22 mouse cellular contexts compared by ENCODE assay signal in genomic region chr5:31680183-31680582, GRCm38 (mm10). TPM values are rescaled to one million over a fixed set of nuclear protein-coding genes. Genes with fewer than 3 reads are reported as not detected.
A peak's percentile ranks its signal among the peaks of the same experiment; 100 is the strongest.
DNase-seq lines count a peak whose midpoint lies in the region; ATAC-seq and TF ChIP-seq lines count a peak whose summit lies in the region.
"Had no signal": no experiment of that assay in that cellular context is flagged by ENCODE, and none has a peak within 500 bp of the region (broad histone marks: within the 10 kb centered on the region; RNA-seq: fewer than 3 reads in every experiment).

No protein-coding gene starts in this region.

- TF ChIP-seq CTCF in MEL (IDR thresholded peaks at IDR 0.05 in 2 of 3, conservative IDR thresholded peaks at IDR 0.05 in 1 of 3; ENCODE audit: control insufficient read depth in 1 of 3, insufficient read depth in 1 of 3, low read depth in 2 of 3, low read length in 3 of 3, poor library complexity in 1 of 3, severe bottlenecking in 1 of 3), result no peak

- H3K4me3 ChIP-seq in MEL (ENCODE audit: control insufficient read depth in 1 of 2, insufficient read depth in 1 of 2, low read depth in 2 of 2, low read length in 2 of 2), result no peak overlapping the region
- H3K4me3 ChIP-seq in hindbrain, embryonic 10.5 days, result no peak overlapping the region
- H3K4me3 ChIP-seq: embryonic facial prominence, embryonic 10.5 days; embryonic facial prominence, embryonic 12.5 days; forebrain, embryonic 13.5 days had no signal

- no peaks in the 10 kb centered on the region for H3K79me2 ChIP-seq in MEL (ENCODE audit: control insufficient read depth, insufficient read depth, low read length, poor library complexity)

- H3K9ac ChIP-seq in MEL (ENCODE audit: control insufficient read depth, low read depth, low read length, poor library complexity, severe bottlenecking), result no peak overlapping the region
- H3K9ac ChIP-seq: embryonic facial prominence, embryonic 12.5 days; forebrain, embryonic 13.5 days had no signal

- 90% methylated on average over 4 of the region's 4 CpGs for WGBS in hindbrain, embryonic 10.5 days

- H3K27ac ChIP-seq in MEL (ENCODE audit: control insufficient read depth, low read depth, low read length), result no peak overlapping the region
- H3K27ac ChIP-seq in hindbrain, embryonic 10.5 days, result no peak overlapping the region
- H3K27ac ChIP-seq: embryonic facial prominence, embryonic 10.5 days; embryonic facial prominence, embryonic 12.5 days; forebrain, embryonic 13.5 days had no signal

- TF ChIP-seq POLR2A in MEL (IDR thresholded peaks at IDR 0.05; ENCODE audit: control insufficient read depth in 1 of 2, insufficient read depth in 1 of 2, low read depth in 1 of 2, low read length in 2 of 2, poor library complexity in 1 of 2), result no peak

- H3K9me3 ChIP-seq in MEL (replicated peaks; ENCODE audit: insufficient read depth, low read length), result no peaks in the 10 kb centered on the region
- H3K9me3 ChIP-seq in hindbrain, embryonic 10.5 days, result no peaks in the 10 kb centered on the region
- H3K9me3 ChIP-seq: embryonic facial prominence, embryonic 10.5 days; embryonic facial prominence, embryonic 12.5 days; forebrain, embryonic 13.5 days had no signal

- TF ChIP-seq EP300 in MEL (IDR thresholded peaks at IDR 0.05; ENCODE audit: low read depth in 1 of 2, low read length in 2 of 2), result no peak

- DNase-seq in MEL (ENCODE audit: low read depth, low spot score), result peak; percentile 34
- no peak for DNase-seq in left cerebral cortex, adult 8-10 months (ENCODE audit: low spot score in 2 of 2)
- DNase-seq in thymus, postnatal 0 days (ENCODE audit: low spot score), result no peak
- DNase-seq in hindbrain, embryonic 10.5 days (ENCODE audit: low spot score), result no peak
- no peak for DNase-seq in heart, postnatal 36 days
- DNase-seq: adrenal gland, adult 2 months; adrenal gland, postnatal 10 days; adrenal gland, postnatal 25 days; B cell, adult 2 months; cerebellum, adult 11-12 months; cerebellum, adult 2 months; cerebellum, adult 9-10 months; cerebellum, postnatal 10 days; cerebellum, postnatal 25 days had no signal

- TF ChIP-seq RAD21 in MEL (IDR thresholded peaks at IDR 0.05; ENCODE audit: low read depth, low read length), result no peak

- peaks cover 0 to 3% of the 10 kb centered on the region in 2 experiments for H3K36me3 ChIP-seq in MEL (ENCODE audit: control insufficient read depth in 1 of 2, insufficient read depth in 2 of 2, low read length in 2 of 2)
- no peaks in the 10 kb centered on the region for H3K36me3 ChIP-seq in hindbrain, embryonic 10.5 days
- H3K36me3 ChIP-seq: embryonic facial prominence, embryonic 10.5 days; embryonic facial prominence, embryonic 12.5 days had no signal

- intact Hi-C loops in heart, postnatal 36 days (cut with DNase I), result no loop called here

- H3K27me3 ChIP-seq in MEL (ENCODE audit: control insufficient read depth in 1 of 2, insufficient read depth in 2 of 2, low read length in 2 of 2), result no peaks in the 10 kb centered on the region
- no peaks in the 10 kb centered on the region for H3K27me3 ChIP-seq in hindbrain, embryonic 10.5 days (ENCODE audit: insufficient read depth, poor library complexity, severe bottlenecking)
- H3K27me3 ChIP-seq: CH12.LX; embryonic facial prominence, embryonic 12.5 days; forebrain, embryonic 13.5 days had no signal

- peaks cover 0 to 5% of the 10 kb centered on the region in 2 experiments; a peak in 2 of 4 replicates for H3K4me1 ChIP-seq in MEL (ENCODE audit: control insufficient read depth in 1 of 2, insufficient read depth in 2 of 2, low read length in 2 of 2)
- H3K4me1 ChIP-seq in hindbrain, embryonic 10.5 days (replicated peaks), result no peaks in the 10 kb centered on the region
- H3K4me1 ChIP-seq: embryonic facial prominence, embryonic 12.5 days; forebrain, embryonic 13.5 days had no signal

- ATAC-seq in megakaryocyte, adult 5-6 weeks (ENCODE audit: poor library complexity, severe bottlenecking), result peak; percentile 64
- ATAC-seq in monocyte, adult 5-6 weeks (replicated peaks; ENCODE audit: insufficient number of reproducible peaks, low FRiP score, low TSS enrichment, poor library complexity, severe bottlenecking), result peak; percentile 70
- ATAC-seq: CD4-positive, CD25-positive, alpha-beta regulatory T cell, adult 4 months; forebrain, embryonic 13.5 days; forebrain, embryonic 16.5 days had no signal

TF ChIP-seq in MEL, 35 proteins besides CTCF, POLR2A, EP300 and RAD21:
- no peak for TF ChIP-seq CHD2 (IDR thresholded peaks at IDR 0.05; ENCODE audit: low read length)
- TF ChIP-seq UBTF (IDR thresholded peaks at IDR 0.05; ENCODE audit: borderline replicate concordance, insufficient read depth, low read depth, low read length), result no peak
- TF ChIP-seq ZMIZ1 (IDR thresholded peaks at IDR 0.05; ENCODE audit: low read depth, low read length), result no peak
- no peak for TF ChIP-seq TAL1 (IDR thresholded peaks at IDR 0.05; ENCODE audit: low read length)
- no peak for TF ChIP-seq BHLHE40 (IDR thresholded peaks at IDR 0.05; ENCODE audit: borderline replicate concordance, low read depth, low read length)
- no peak for TF ChIP-seq POLR2AphosphoS5 (IDR thresholded peaks at IDR 0.05; ENCODE audit: borderline replicate concordance, low read depth, low read length)
- TF ChIP-seq MYC (IDR thresholded peaks at IDR 0.05; ENCODE audit: low read depth, low read length), result no peak
- no peak for TF ChIP-seq USF1 (IDR thresholded peaks at IDR 0.05; ENCODE audit: low read depth, low read length)
- no peak for TF ChIP-seq TCF12 (IDR thresholded peaks at IDR 0.05; ENCODE audit: low read depth, low read length)
- TF ChIP-seq RCOR1 (IDR thresholded peaks at IDR 0.05; ENCODE audit: low read depth, low read length), result no peak
- TF ChIP-seq MAFK (IDR thresholded peaks at IDR 0.05; ENCODE audit: borderline replicate concordance, low read depth, low read length), result no peak
- TF ChIP-seq HCFC1 (IDR thresholded peaks at IDR 0.05; ENCODE audit: low read depth, low read length), result no peak
- TF ChIP-seq POLR2AphosphoS2 (IDR thresholded peaks at IDR 0.05; ENCODE audit: low read length), result no peak
- TF ChIP-seq SMC3 (IDR thresholded peaks at IDR 0.05; ENCODE audit: low read depth, low read length), result no peak
- TF ChIP-seq MEF2A (IDR thresholded peaks at IDR 0.05; ENCODE audit: extremely low read depth, insufficient replicate concordance, low read depth, low read length, poor library complexity, severe bottlenecking), result no peak
- no peak for TF ChIP-seq E2F4 (IDR thresholded peaks at IDR 0.05; ENCODE audit: borderline replicate concordance, low read depth, low read length)
TF ChIP-seq in MEL: peak in this region for 0.

RNA-seq across cellular contexts. Expression of gene Rbks, which starts 17.2 kb away (rescaled TPM):
- 23.8 and 34.3 TPM in 2 replicates for total RNA-seq in MEL (2012; rRNA removed)
- 10 to 100 TPM in 1 of 2 experiments, not detected in 1; 47.4 TPM for polyA plus RNA-seq in MEL (2012; ENCODE audit: insufficient read depth in 1 of 2, insufficient read length in 2 of 2, low read depth in 1 of 2, low replicate concordance in 2 of 2, missing spikeins in 1 of 2)
- total RNA-seq in megakaryocyte, adult 5-6 weeks (2015), result 52.2 and 60.9 TPM in 2 replicates
- total RNA-seq in megakaryocyte, adult 5-6 weeks (2017), result 31.0 and 37.4 TPM in 2 replicates
- 4.1 to 17.8 TPM (median 6.9 TPM) in 3 replicates for total RNA-seq in monocyte, adult 5-6 weeks (2017)
- 1 to 10 TPM; 4.1 to 5.8 (median 5.2) TPM for total RNA-seq in left cerebral cortex, adult 8-10 months (2022)
- 20.7 and 22.1 TPM in 2 replicates for polyA plus RNA-seq in thymus, postnatal 0 days (2015; fragmentation: Nextera tagmentation; extraction: Ambion mirVana)
- 4.3 and 4.5 TPM in 2 replicates for polyA plus RNA-seq in hindbrain, embryonic 10.5 days (2016; fragmentation: Nextera tagmentation; extraction: Ambion mirVana)
- 1 to 10 TPM; 3.2 to 3.4 TPM for total RNA-seq in heart, postnatal 36 days (2021)

RNA-seq across cellular contexts. Expression of gene Babam2, which starts 17.3 kb away (rescaled TPM):
- total RNA-seq in MEL (2012; rRNA removed), result 40.5 and 43.3 TPM in 2 replicates
- polyA plus RNA-seq in MEL (2012; ENCODE audit: insufficient read depth in 1 of 2, insufficient read length in 2 of 2, low read depth in 1 of 2, low replicate concordance in 2 of 2, missing spikeins in 1 of 2), result 10 to 100 TPM in 1 of 2 experiments, not detected in 1; 86.6 TPM
- total RNA-seq in megakaryocyte, adult 5-6 weeks (2015), result 106 and 112 TPM in 2 replicates
- 41.2 and 55.3 TPM in 2 replicates for total RNA-seq in megakaryocyte, adult 5-6 weeks (2017)
- 35.1 to 40.8 TPM (median 35.5 TPM) in 3 replicates for total RNA-seq in monocyte, adult 5-6 weeks (2017)
- 10 to 100 TPM; 43.3 to 54.7 (median 48.8) TPM for total RNA-seq in left cerebral cortex, adult 8-10 months (2022)
- polyA plus RNA-seq in thymus, postnatal 0 days (2015; fragmentation: Nextera tagmentation; extraction: Ambion mirVana), result 48.1 and 53.9 TPM in 2 replicates
- 36.8 and 48.5 TPM in 2 replicates for polyA plus RNA-seq in hindbrain, embryonic 10.5 days (2016; fragmentation: Nextera tagmentation; extraction: Ambion mirVana)
- 10 to 100 TPM; 31.6 to 37.3 TPM for total RNA-seq in heart, postnatal 36 days (2021)
